Mouse (Mus musculus) neural tube, embryonic 10.5 days (tissue): ENCODE measurements around the gene Tssk3.
A peak's percentile ranks its signal among the peaks of the same experiment; 100 is the strongest.
"Not testable (repeated sequence)": the region's sequence is repeated elsewhere in the genome, so short reads cannot be mapped to it uniquely, and the experiment has no call there.

ENCODE experiments used
- DNase-seq: peaks from one replicate; pipeline ENCODE4 v3.0.0-alpha.2; 2017; ENCODE audit warnings: low spot score; ENCODE audit errors: extremely low spot score

Gene Tssk3

DNA sequence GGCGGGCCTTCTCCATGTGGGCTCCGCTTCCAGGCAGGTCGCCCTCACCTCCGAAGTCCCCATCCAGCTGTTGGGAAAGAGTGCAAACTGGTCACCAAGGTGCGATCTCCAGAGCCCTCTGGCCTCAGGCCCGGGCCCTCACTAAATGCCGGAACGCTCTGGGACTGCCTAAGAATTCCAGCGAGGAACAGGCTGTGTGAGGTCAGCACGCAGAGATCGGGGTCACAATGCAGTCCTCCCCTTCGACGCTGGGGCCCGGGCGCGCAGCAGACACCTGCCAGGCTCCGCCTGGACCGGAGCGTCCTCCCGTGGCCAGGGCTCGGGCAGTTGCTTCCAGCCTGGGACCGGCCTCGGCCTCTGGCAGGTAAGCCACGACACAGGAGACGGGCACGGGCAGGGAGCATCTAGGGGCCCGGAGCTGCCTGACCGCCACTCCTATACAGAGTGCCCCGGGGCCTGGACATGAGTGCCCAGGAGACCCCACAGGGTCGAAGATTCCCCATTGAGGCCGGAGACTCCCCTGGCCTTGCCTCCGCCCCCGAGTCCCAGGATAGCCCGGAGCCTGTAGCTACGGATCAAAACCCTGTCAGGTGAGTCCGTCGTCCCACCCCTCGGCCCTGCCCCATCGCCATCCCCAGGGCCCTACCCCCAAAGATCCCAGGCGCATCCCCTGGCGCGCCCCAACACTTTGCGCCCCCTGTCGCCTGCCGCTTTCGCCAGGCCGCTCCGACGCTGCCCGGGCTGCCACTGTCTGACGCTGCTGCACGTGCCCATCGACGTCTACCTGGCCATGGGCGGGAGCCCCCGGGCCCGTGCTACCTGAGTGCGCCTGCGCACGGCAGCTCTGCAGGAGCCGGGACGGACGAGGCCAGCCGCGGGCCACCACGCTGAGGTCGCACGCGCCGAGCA is at the start of gene Tssk3, which contains the start of gene Fam229a:
Gene Tssk3 (minus strand): TSS at position 51 of the 909 bp plus-strand sequence.
Gene Fam229a (plus strand): TSS at position 219 of the 909 bp plus-strand sequence.
- peak; percentile 47 for DNase-seq

DNA sequence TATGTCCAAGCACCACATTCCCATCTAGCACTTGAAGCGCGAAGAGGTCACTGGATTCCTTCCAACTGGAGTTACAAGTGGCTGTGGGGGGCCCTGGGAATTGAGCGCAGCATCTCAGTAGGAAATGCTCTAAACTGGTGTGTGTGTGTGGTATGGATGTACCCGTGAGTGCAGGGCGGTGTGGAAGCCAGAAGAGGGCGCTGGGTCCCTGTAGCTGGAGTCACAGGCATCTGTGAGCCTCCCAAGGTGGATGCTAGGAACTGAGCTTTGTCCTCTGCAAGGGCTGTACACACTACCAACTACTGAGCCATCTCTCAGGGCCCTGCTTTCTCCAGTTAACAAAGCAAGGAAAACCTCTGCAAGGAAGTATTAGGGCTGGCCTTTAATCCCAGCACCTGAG is 49.2 kb upstream of the Tssk3 start:
- DNase-seq, result no peak

GRCm38 (mm10) chr4:129528901-129529300 is 38.1 kb upstream of the Tssk3 start:
- DNase-seq, result not testable (repeated sequence)

DNA sequence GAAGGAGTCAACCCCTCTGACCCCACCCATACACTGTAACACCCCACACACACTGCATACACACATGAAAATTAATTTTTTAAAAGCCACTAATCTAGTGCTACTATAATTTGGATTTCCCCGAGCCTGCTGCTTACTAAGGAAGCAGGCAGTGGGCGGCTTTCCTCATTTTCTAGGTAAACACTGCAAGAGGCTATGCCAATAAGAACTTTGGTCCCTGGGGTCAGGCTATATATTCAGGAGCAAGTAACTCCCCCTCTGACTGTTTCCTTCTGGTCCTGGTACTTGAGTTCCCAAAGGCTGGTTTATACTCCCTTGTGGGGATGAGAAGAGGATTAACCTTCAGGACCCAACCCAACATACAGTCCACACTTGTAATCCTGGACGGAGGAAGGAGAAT is 35.1 kb upstream of the Tssk3 start:
- DNase-seq, result no peak

GRCm38 (mm10) chr4:129525338-129525737 is 34.5 kb upstream of the Tssk3 start:
- no peak for DNase-seq

- no peak for DNase-seq
These were observed 27.7 kb upstream of the Tssk3 start for GRCm38 (mm10) chr4:129518519-129518918.

DNA sequence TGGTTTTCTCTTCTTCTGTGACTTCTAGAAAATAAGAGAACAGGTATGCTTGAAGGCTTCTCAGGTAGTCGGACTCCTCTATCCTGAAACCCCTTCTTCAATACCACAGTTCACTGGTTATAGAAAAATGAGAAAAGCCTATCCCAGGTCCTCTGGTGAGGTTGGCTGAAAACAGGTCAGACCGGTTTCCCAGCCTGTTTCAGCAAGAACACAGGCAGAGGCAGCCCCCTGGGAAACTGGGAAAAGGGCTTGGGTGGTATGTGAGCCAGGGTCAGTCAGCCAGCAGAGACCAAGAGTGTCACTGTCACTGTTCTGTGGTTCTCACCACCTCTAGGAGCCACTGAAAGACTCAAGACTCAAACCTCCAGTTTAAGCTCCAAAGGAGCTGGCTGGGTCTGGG is 26.1 kb upstream of the Tssk3 start:
- no peak for DNase-seq

GRCm38 (mm10) chr4:129514300-129514898 is 23.6 kb upstream of the Tssk3 start:
- peak; percentile 82 for DNase-seq

GRCm38 (mm10) chr4:129513891-129514290 is 23.1 kb upstream of the Tssk3 start:
- no peak for DNase-seq

DNA sequence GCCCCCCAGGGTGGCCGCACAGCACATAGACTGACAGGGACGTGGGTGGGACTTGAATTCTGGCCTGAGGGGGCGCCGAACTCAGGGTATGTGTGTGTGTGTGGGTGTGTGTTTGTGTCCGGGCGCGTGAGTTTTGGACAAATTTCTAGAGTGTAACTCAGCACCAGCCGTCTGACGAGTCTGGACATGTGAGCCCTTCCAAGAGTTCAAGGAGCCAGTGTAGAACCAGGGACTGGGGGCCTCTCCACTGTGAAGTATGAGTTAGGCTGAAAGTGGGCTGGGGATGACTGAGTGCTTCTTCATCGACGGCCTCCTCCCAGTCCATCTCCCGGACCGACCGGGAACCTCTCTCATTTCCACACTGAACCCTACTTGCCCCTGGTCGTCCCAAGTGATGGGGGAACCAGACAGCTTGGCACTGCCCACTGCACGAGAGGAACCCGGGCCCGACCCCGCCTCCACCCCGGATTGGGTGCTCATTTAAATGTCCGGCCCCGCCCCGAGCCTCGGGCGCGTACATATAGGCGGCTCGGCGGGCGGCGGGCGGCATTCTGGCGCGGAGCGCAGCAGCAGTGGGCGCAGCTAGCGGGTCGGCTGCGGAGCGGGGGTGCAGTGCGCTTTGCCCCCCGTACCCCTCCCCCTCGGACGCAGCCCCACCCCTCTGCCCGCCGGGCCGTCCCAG is 22.4 kb upstream of the Tssk3 start, which contains the start of gene Marcksl1:
Gene Marcksl1 (plus strand): TSS at position 496 of the 682 bp plus-strand sequence.
- DNase-seq, result peak; percentile 94

- peak; percentile 40 for DNase-seq
These were observed 20.7 kb upstream of the Tssk3 start for GRCm38 (mm10) chr4:129511413-129512096.

- no peak for DNase-seq
These were observed 20.0 kb upstream of the Tssk3 start for GRCm38 (mm10) chr4:129510723-129511412.

GRCm38 (mm10) chr4:129509650-129510049 is 18.8 kb upstream of the Tssk3 start:
- no peak for DNase-seq

DNA sequence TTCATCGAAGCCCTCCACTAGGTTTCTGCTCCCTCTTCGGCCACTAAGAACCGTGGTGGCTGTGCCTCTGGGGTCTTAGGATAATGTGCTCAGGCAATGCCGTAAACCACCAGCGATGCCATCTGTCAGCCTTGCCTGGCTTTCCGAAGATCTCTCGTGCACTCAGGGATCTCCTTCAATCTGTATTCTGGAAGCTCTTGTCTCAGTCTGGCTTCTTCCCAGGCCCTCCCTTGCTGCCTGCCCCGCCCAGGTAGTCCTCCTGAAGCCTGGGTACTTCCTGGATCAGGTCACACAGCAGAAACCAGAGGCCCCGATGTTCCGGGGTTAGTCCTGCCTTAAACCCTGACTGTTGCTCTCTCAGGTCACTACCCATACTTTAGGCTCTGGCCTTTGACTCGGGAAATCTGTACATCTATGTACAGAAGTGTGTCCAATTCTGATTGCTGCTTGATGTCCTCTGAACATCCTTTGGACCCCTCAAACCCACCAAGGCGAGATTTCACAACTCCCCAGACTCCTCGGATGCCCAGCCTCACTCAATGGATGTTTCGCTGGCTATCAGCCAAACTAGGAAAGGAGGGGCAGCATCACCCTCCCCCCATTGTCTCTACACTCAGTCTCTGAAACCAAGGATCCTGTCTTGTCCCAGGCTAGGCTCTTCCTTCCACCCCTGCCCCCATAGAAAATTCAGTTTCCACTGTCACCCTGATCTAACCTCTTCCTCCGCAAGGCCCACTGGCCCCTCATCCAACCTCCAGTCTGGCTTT is 18.2 kb upstream of the Tssk3 start:
- DNase-seq, result no peak

- no peak for DNase-seq
These were observed 17.4 kb upstream of the Tssk3 start for GRCm38 (mm10) chr4:129508237-129508515.

- no peak for DNase-seq
These were observed 16.8 kb upstream of the Tssk3 start for GRCm38 (mm10) chr4:129507434-129508236.

DNA sequence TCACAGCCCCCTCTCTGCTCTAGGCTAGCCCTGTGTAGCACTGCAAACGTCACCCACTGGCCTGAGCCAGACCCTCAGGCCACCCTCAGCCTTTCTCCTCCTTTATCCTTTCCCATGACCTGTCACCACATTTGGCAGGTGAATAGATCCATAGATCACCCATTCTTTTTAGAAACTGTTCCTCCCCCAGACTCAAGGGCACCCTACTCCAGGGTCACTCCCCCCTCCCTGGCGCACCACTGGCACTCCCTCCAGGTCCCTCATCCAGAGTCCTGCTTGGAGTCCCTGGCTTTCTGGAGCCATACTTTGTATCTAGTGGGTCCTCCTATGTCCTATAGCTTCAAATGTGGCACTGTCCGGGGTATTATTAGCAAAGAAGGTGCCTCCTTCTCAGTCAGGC is 14.7 kb upstream of the Tssk3 start:
- DNase-seq, result no peak

- DNase-seq, result no peak
These were observed 12.2 kb upstream of the Tssk3 start for GRCm38 (mm10) chr4:129502901-129503444.

DNA sequence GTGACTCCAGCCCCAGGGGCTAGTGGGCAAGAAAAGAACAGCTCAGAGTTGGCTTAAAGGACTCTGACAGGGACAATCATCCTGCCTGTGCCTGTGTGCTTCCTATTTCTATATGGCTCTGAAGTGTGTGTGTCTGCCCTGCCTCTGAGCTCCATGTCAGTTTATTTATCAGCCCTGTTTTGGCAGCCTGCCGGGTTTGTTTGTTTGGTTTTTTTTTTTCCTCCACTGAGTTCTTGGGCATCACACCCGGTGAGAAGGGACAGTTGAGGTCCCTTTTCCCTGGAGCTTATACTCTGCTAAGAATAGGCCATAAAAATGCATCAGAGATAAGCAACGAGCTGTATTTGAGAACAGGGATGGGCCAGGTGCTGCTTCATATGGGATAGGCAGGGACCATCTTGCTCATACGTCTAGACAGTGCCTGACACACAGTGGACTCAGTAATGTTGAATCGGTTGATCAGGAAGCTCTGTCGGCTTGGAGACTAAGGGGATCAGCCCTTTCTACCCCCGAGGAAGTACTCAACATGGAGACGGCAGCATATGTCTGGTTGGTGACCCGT is 11.6 kb upstream of the Tssk3 start:
- DNase-seq, result no peak
